Comparison of ENCODE assay signal across 8 mouse cellular contexts in the genomic region with DNA sequence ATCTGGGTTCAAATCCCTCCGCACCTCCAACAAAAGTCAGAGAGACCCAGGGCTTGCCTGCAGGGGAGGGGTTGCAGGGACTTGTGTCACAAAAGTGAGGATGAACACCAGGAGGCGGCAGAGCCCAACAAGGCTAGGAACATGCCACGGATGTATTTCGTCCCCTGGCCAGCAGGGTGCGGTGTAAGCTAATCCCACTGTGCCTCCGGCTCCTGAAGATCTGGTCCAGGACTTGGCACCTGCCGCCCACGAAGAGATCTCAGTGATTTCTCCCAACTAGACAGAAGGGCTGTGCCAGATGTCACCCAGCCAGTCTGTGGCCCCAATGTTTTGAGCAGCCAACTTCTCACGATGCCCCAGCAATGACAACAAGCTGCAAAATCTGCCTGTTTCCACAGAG. TPM values are rescaled to one million over a fixed set of nuclear protein-coding genes. Genes with fewer than 3 reads are reported as not detected.
DNase-seq lines count a peak whose midpoint lies in the region; ATAC-seq and TF ChIP-seq lines count a peak whose summit lies in the region.

No protein-coding gene starts in this region.

- no peaks in the 10 kb centered on the region for H3K27me3 ChIP-seq in heart, embryonic 11.5 days (ENCODE audit: control insufficient read depth, insufficient read depth, low read length)
- no peaks in the 10 kb centered on the region for H3K27me3 ChIP-seq in kidney, embryonic 15.5 days
- H3K27me3 ChIP-seq in limb, embryonic 15.5 days, result no peaks in the 10 kb centered on the region

- H3K4me1 ChIP-seq in heart, embryonic 11.5 days (ENCODE audit: control insufficient read depth, insufficient read depth, low read length), result peaks cover 2% of the 10 kb centered on the region; the same call in 1 of the 2 replicates
- H3K4me1 ChIP-seq in kidney, embryonic 15.5 days, result peaks cover 12% of the 10 kb centered on the region
- H3K4me1 ChIP-seq in limb, embryonic 15.5 days, result peaks cover 10% of the 10 kb centered on the region

- H3K27ac ChIP-seq in heart, embryonic 11.5 days (ENCODE audit: low read depth, low read length), result no peak overlapping the region
- no peak overlapping the region for H3K27ac ChIP-seq in kidney, embryonic 15.5 days
- H3K27ac ChIP-seq in limb, embryonic 15.5 days, result no peak overlapping the region

- H3K36me3 ChIP-seq in heart, embryonic 11.5 days (ENCODE audit: control insufficient read depth, insufficient read depth, low read length), result no peaks in the 10 kb centered on the region
- H3K36me3 ChIP-seq in kidney, embryonic 15.5 days, result no peaks in the 10 kb centered on the region
- no peaks in the 10 kb centered on the region for H3K36me3 ChIP-seq in limb, embryonic 15.5 days

- WGBS in heart, embryonic 11.5 days (ENCODE audit: insufficient replicate concordance), result 8% methylated on average over 9 of the region's 9 CpGs
- WGBS in kidney, embryonic 15.5 days, result 11% methylated on average over 9 of the region's 9 CpGs
- WGBS in limb, embryonic 15.5 days, result 11% methylated on average over 9 of the region's 9 CpGs

- TF ChIP-seq CTCF in brain, embryonic 14.5 days (IDR thresholded peaks at IDR 0.05; ENCODE audit: borderline replicate concordance, extremely low read depth, insufficient read depth, insufficient read length), result peak; percentile 92

- TF ChIP-seq POLR2A in brain, embryonic 14.5 days (IDR thresholded peaks at IDR 0.05; ENCODE audit: borderline replicate concordance, extremely low read depth, insufficient read depth, insufficient read length, poor library complexity, severe bottlenecking), result no peak

- H3K4me2 ChIP-seq in heart, embryonic 11.5 days, result peak overlapping the region; percentile 59
- H3K4me2 ChIP-seq in kidney, embryonic 15.5 days, result peak overlapping the region; percentile 56
- peak overlapping the region; percentile 32; the same call in 1 of the 2 replicates for H3K4me2 ChIP-seq in limb, embryonic 15.5 days

- peak; percentile 88 for DNase-seq in CD4-positive helper T cell, adult 2 months (ENCODE audit: low read depth, low spot score)
- peak; percentile 88 for DNase-seq in brain, embryonic 14.5 days (ENCODE audit: low read depth)
- DNase-seq in monocyte, adult 2 months (ENCODE audit: low read depth in 1 of 2, low spot score in 2 of 2), result peak; percentile 65 to 74
- DNase-seq in spleen, postnatal 36 days (ENCODE audit: low spot score in 2 of 2), result peak; percentile 83 to 88

- peak; percentile 95 for ATAC-seq in erythroid progenitor cell, adult 5-6 weeks (replicated peaks; ENCODE audit: low FRiP score, poor library complexity, severe bottlenecking)
- ATAC-seq in heart, embryonic 11.5 days (replicated peaks; ENCODE audit: insufficient number of reproducible peaks, low FRiP score, low TSS enrichment), result peak; percentile 50; the same call in 1 of the 2 replicates
- ATAC-seq in kidney, embryonic 15.5 days (replicated peaks; ENCODE audit: low FRiP score), result peak; percentile 56
- ATAC-seq in limb, embryonic 15.5 days (ENCODE audit: insufficient number of reproducible peaks, low FRiP score, low TSS enrichment, low read depth), result no peak

- H3K9me3 ChIP-seq in heart, embryonic 11.5 days (replicated peaks; ENCODE audit: control insufficient read depth, low read length), result no peaks in the 10 kb centered on the region
- no peaks in the 10 kb centered on the region for H3K9me3 ChIP-seq in kidney, embryonic 15.5 days (replicated peaks)
- no peaks in the 10 kb centered on the region for H3K9me3 ChIP-seq in limb, embryonic 15.5 days

- 0 out of 2 replicates have a peak overlapping the region, but pooled peaks have one; percentile 4 for H3K9ac ChIP-seq in heart, embryonic 11.5 days (ENCODE audit: low read depth, low read length)
- H3K9ac ChIP-seq in kidney, embryonic 15.5 days, result no peak overlapping the region
- no peak overlapping the region for H3K9ac ChIP-seq in limb, embryonic 15.5 days

- peak overlapping the region; percentile 11; the same call in 1 of the 2 replicates for H3K4me3 ChIP-seq in heart, embryonic 11.5 days (ENCODE audit: low read depth, low read length)
- peak overlapping the region; percentile 25 for H3K4me3 ChIP-seq in kidney, embryonic 15.5 days (replicated peaks)
- no peak overlapping the region for H3K4me3 ChIP-seq in limb, embryonic 15.5 days

RNA-seq across cellular contexts. Expression of a gene that starts 7.7 kb away (rescaled TPM):
- 18.7 and 20.0 TPM in 2 replicates for polyA plus RNA-seq in brain, embryonic 14.5 days (2012; rRNA removed)
- total RNA-seq in erythroid progenitor cell, adult 5-6 weeks (2015; ENCODE audit: low replicate concordance), result 2.5 TPM in 1 of 2 replicates, not detected in the other
- 3.2 and 14.9 TPM in 2 replicates for total RNA-seq in erythroid progenitor cell, adult 5-6 weeks (2017; ENCODE audit: low replicate concordance)
- polyA plus RNA-seq in heart, embryonic 11.5 days (2014; fragmentation: Nextera tagmentation; extraction: Ambion mirVana), result 84.3 and 87.9 TPM in 2 replicates
- polyA plus RNA-seq in kidney, embryonic 15.5 days (2015; fragmentation: Nextera tagmentation; extraction: Ambion mirVana), result 86.7 and 97.2 TPM in 2 replicates
- 62.2 and 65.4 TPM in 2 replicates for polyA plus RNA-seq in limb, embryonic 15.5 days (2015; fragmentation: Nextera tagmentation; extraction: Ambion mirVana)

RNA-seq across cellular contexts. Expression of a gene that starts 38.8 kb away (rescaled TPM):
- 36.2 and 44.4 TPM in 2 replicates for polyA plus RNA-seq in brain, embryonic 14.5 days (2012; rRNA removed)
- total RNA-seq in erythroid progenitor cell, adult 5-6 weeks (2015; ENCODE audit: low replicate concordance), result 8.3 and 15.5 TPM in 2 replicates
- total RNA-seq in erythroid progenitor cell, adult 5-6 weeks (2017; ENCODE audit: low replicate concordance), result 9.3 and 20.2 TPM in 2 replicates
- polyA plus RNA-seq in heart, embryonic 11.5 days (2014; fragmentation: Nextera tagmentation; extraction: Ambion mirVana), result 16.3 and 17.3 TPM in 2 replicates
- polyA plus RNA-seq in kidney, embryonic 15.5 days (2015; fragmentation: Nextera tagmentation; extraction: Ambion mirVana), result 23.0 and 24.1 TPM in 2 replicates
- polyA plus RNA-seq in limb, embryonic 15.5 days (2015; fragmentation: Nextera tagmentation; extraction: Ambion mirVana), result 21.7 and 22.8 TPM in 2 replicates

RNA-seq across cellular contexts. Expression of a gene that starts 44.9 kb away (rescaled TPM):
- 18.6 and 18.7 TPM in 2 replicates for polyA plus RNA-seq in brain, embryonic 14.5 days (2012; rRNA removed)
- total RNA-seq in erythroid progenitor cell, adult 5-6 weeks (2015; ENCODE audit: low replicate concordance), result 10.1 and 12.6 TPM in 2 replicates
- total RNA-seq in erythroid progenitor cell, adult 5-6 weeks (2017; ENCODE audit: low replicate concordance), result 4.1 and 12.1 TPM in 2 replicates
- 43.1 and 43.6 TPM in 2 replicates for polyA plus RNA-seq in heart, embryonic 11.5 days (2014; fragmentation: Nextera tagmentation; extraction: Ambion mirVana)
- 40.9 and 48.4 TPM in 2 replicates for polyA plus RNA-seq in kidney, embryonic 15.5 days (2015; fragmentation: Nextera tagmentation; extraction: Ambion mirVana)
- polyA plus RNA-seq in limb, embryonic 15.5 days (2015; fragmentation: Nextera tagmentation; extraction: Ambion mirVana), result 29.2 and 36.1 TPM in 2 replicates
